16 mouse cellular contexts compared by ENCODE assay signal in genomic region chr9:58747328-58747755, GRCm38 (mm10). TPM values are rescaled to one million over a fixed set of nuclear protein-coding genes. Genes with fewer than 3 reads are reported as not detected.
DNase-seq lines count a peak whose midpoint lies in the region; ATAC-seq and TF ChIP-seq lines count a peak whose summit lies in the region.
"Had no signal": no experiment of that assay in that cellular context is flagged by ENCODE, and none has a peak within 500 bp of the region (broad histone marks: within the 10 kb centered on the region; RNA-seq: fewer than 3 reads in every experiment).

No protein-coding gene starts in this region.

- no peak for DNase-seq in kidney, adult 8-10 months
- peak; percentile 59 for DNase-seq in ES-CJ7 (ENCODE audit: low read depth, low spot score)
- DNase-seq in forebrain, postnatal 0 days, result peak; percentile 29
- DNase-seq in midbrain, embryonic 14.5 days, result peak; percentile 43
- DNase-seq in adrenal gland, postnatal 14 days, result no peak
- DNase-seq in layer of hippocampus, adult 9-10 months (ENCODE audit: low spot score), result no peak
- DNase-seq: adrenal gland, postnatal 10 days; B cell, adult 2 months; gastrocnemius, postnatal 14 days; layer of hippocampus, adult 9-11 months; right cerebral cortex, adult 18-20 months had no signal

- no peak for ATAC-seq in kidney, embryonic 16.5 days (ENCODE audit: low FRiP score, low TSS enrichment)
- ATAC-seq in forebrain, postnatal 0 days, result peak; percentile 59
- no peak for ATAC-seq in midbrain, embryonic 14.5 days (ENCODE audit: low FRiP score, low TSS enrichment)
- no peak for ATAC-seq in intestine, embryonic 15.5 days
- ATAC-seq: intestine, embryonic 16.5 days; Patski had no signal

- no peak overlapping the region for H3K4me2 ChIP-seq in kidney, embryonic 16.5 days (replicated peaks; ENCODE audit: low read depth, low read length)
- no peak overlapping the region for H3K4me2 ChIP-seq in forebrain, postnatal 0 days (ENCODE audit: low read depth)
- peak overlapping the region; percentile 22; the same call in 1 of the 2 replicates for H3K4me2 ChIP-seq in midbrain, embryonic 14.5 days (ENCODE audit: low read length)
- H3K4me2 ChIP-seq in intestine, embryonic 15.5 days (replicated peaks), result no peak overlapping the region
- H3K4me2 ChIP-seq: heart, embryonic 15.5 days had no signal

- no peaks in the 10 kb centered on the region for H3K36me3 ChIP-seq in kidney, embryonic 16.5 days (ENCODE audit: insufficient read depth, low read length)
- no peaks in the 10 kb centered on the region for H3K36me3 ChIP-seq in forebrain, postnatal 0 days (ENCODE audit: insufficient read depth)
- H3K36me3 ChIP-seq in midbrain, embryonic 14.5 days (ENCODE audit: control insufficient read depth, insufficient read depth, low read length), result no peaks in the 10 kb centered on the region
- no peaks in the 10 kb centered on the region for H3K36me3 ChIP-seq in intestine, embryonic 15.5 days
- H3K36me3 ChIP-seq: heart, embryonic 15.5 days had no signal

- WGBS in kidney, embryonic 16.5 days, result 20% methylated on average over 6 of the region's 6 CpGs
- 7% methylated on average over 6 of the region's 6 CpGs for WGBS in forebrain, postnatal 0 days
- WGBS in midbrain, embryonic 14.5 days, result 35% methylated on average over 6 of the region's 6 CpGs
- WGBS in intestine, embryonic 15.5 days, result 55% methylated on average over 6 of the region's 6 CpGs

- no peak for TF ChIP-seq CTCF in forebrain, postnatal 0 days (IDR thresholded peaks at IDR 0.05; ENCODE audit: low read depth)

- H3K9me3 ChIP-seq in kidney, embryonic 16.5 days (ENCODE audit: low read length), result no peaks in the 10 kb centered on the region
- no peaks in the 10 kb centered on the region for H3K9me3 ChIP-seq in forebrain, postnatal 0 days (ENCODE audit: low read length)
- no peaks in the 10 kb centered on the region for H3K9me3 ChIP-seq in midbrain, embryonic 14.5 days (ENCODE audit: control insufficient read depth, low read length)
- no peaks in the 10 kb centered on the region for H3K9me3 ChIP-seq in intestine, embryonic 15.5 days
- H3K9me3 ChIP-seq: heart, embryonic 15.5 days had no signal

- no peaks in the 10 kb centered on the region for H3K4me1 ChIP-seq in kidney, embryonic 16.5 days (ENCODE audit: insufficient read depth, low read length)
- no peaks in the 10 kb centered on the region for H3K4me1 ChIP-seq in forebrain, postnatal 0 days (ENCODE audit: insufficient read depth)
- H3K4me1 ChIP-seq in midbrain, embryonic 14.5 days (ENCODE audit: control insufficient read depth, insufficient read depth, low read length), result 0 out of 2 replicates have a peak, but pooled peaks cover 7% of the 10 kb centered on the region
- no peaks in the 10 kb centered on the region for H3K4me1 ChIP-seq in intestine, embryonic 15.5 days (replicated peaks)

- H3K9ac ChIP-seq in kidney, embryonic 16.5 days (replicated peaks; ENCODE audit: low read length), result no peak overlapping the region
- no peak overlapping the region for H3K9ac ChIP-seq in forebrain, postnatal 0 days
- H3K9ac ChIP-seq in midbrain, embryonic 14.5 days (replicated peaks; ENCODE audit: low read length), result 0 out of 2 replicates have a peak overlapping the region, but pooled peaks have one; percentile 4
- no peak overlapping the region for H3K9ac ChIP-seq in intestine, embryonic 15.5 days
- H3K9ac ChIP-seq: heart, embryonic 15.5 days had no signal

- no peak overlapping the region for H3K4me3 ChIP-seq in kidney, embryonic 16.5 days (ENCODE audit: low read length)
- no peak overlapping the region for H3K4me3 ChIP-seq in forebrain, postnatal 0 days (ENCODE audit: low read depth, low read length)
- no peak overlapping the region for H3K4me3 ChIP-seq in midbrain, embryonic 14.5 days (replicated peaks; ENCODE audit: low read depth, low read length)
- H3K4me3 ChIP-seq in intestine, embryonic 15.5 days (replicated peaks), result no peak overlapping the region
- H3K4me3 ChIP-seq: heart, embryonic 15.5 days had no signal

- 0 out of 2 replicates have a peak overlapping the region, but pooled peaks have one; percentile 5 for H3K27ac ChIP-seq in kidney, embryonic 16.5 days (ENCODE audit: low read length)
- no peak overlapping the region for H3K27ac ChIP-seq in forebrain, postnatal 0 days (ENCODE audit: low read depth, low read length)
- H3K27ac ChIP-seq in midbrain, embryonic 14.5 days (replicated peaks; ENCODE audit: low read depth, low read length), result no peak overlapping the region
- H3K27ac ChIP-seq in intestine, embryonic 15.5 days, result no peak overlapping the region
- H3K27ac ChIP-seq: heart, embryonic 15.5 days had no signal

- H3K27me3 ChIP-seq in kidney, embryonic 16.5 days (ENCODE audit: insufficient read depth, low read length), result no peaks in the 10 kb centered on the region
- H3K27me3 ChIP-seq in forebrain, postnatal 0 days (ENCODE audit: insufficient read depth, low read length), result no peaks in the 10 kb centered on the region
- no peaks in the 10 kb centered on the region for H3K27me3 ChIP-seq in midbrain, embryonic 14.5 days (ENCODE audit: control insufficient read depth, insufficient read depth, low read length)
- no peaks in the 10 kb centered on the region for H3K27me3 ChIP-seq in intestine, embryonic 15.5 days (replicated peaks)
- H3K27me3 ChIP-seq: heart, embryonic 15.5 days had no signal

RNA-seq across cellular contexts. Expression of gene Rec114, which starts 3.6 kb away (rescaled TPM):
- polyA plus RNA-seq in kidney, embryonic 16.5 days (2015; fragmentation: Nextera tagmentation; extraction: Ambion mirVana), result 1.6 and 3.8 TPM in 2 replicates
- 0.29 and 0.38 TPM in 2 replicates for total RNA-seq in forebrain, postnatal 0 days (2014; rRNA removed)
- polyA plus RNA-seq in forebrain, postnatal 0 days (2015; fragmentation: Nextera tagmentation; extraction: Ambion mirVana), result 0.94 and 1.5 TPM in 2 replicates
- 1.1 and 1.7 TPM in 2 replicates for polyA plus RNA-seq in midbrain, embryonic 14.5 days (2014; fragmentation: Nextera tagmentation; extraction: Ambion mirVana)
- total RNA-seq in adrenal gland, postnatal 14 days (2021), result 3.7 and 4.1 TPM in 2 replicates
- 1.7 and 2.6 TPM in 2 replicates for polyA plus RNA-seq in intestine, embryonic 15.5 days (2015; fragmentation: Nextera tagmentation; extraction: Ambion mirVana)

Comparison
In these comparisons a context has a peak if more than half of its experiments do, and no peak if none do; other contexts are left out.
1. DNase-seq: peak in ES-CJ7 (single experiment), forebrain, postnatal 0 days (single experiment) and midbrain, embryonic 14.5 days (single experiment); none in kidney, adult 8-10 months (0 of 2), adrenal gland, postnatal 14 days (single experiment) and layer of hippocampus, adult 9-10 months (single experiment).